Mouse (Mus musculus) forebrain, embryonic 11.5 days (tissue): ENCODE measurements at regions not wholly inside any gene's neighbourhood (a gene's known extent, or its start where the extent isn't known, plus 50 kb on each side); places are given as distances from the start of the nearest gene placed in this dataset.

Source experiments
- ATAC-seq: fragments of 200-750 bp; cut with Nextera tagmentation; replicated peaks from 2 replicates; pipeline ENCODE4 v1.8.0; 2017; ENCODE audit warnings: moderate TSS enrichment; ENCODE audit not compliant: low FRiP score
- DNase-seq: peaks from one replicate; pipeline ENCODE4 v3.0.0-alpha.2; 2017; ENCODE audit warnings: low spot score
- H3K27ac ChIP-seq: fragments of 300-500 bp; sonication (generic); 2 replicates; pipeline ENCODE4 v1.5.1; 2014; ENCODE audit warnings: low read depth, low read length
- H3K27me3 ChIP-seq: fragments of 300-500 bp; sonication (generic); 2 replicates; pipeline ENCODE4 v1.6.1; 2014; ENCODE audit warnings: mild to moderate bottlenecking, low read length, mixed read lengths; ENCODE audit not compliant: control insufficient read depth, insufficient read depth
- H3K36me3 ChIP-seq: fragments of 300-500 bp; sonication (generic); 2 replicates; pipeline ENCODE4 v1.6.1; 2014; ENCODE audit warnings: mild to moderate bottlenecking, low read length, moderate library complexity, mixed read lengths; ENCODE audit not compliant: control insufficient read depth, insufficient read depth
- H3K4me1 ChIP-seq: fragments of 300-500 bp; sonication (generic); replicated peaks from 2 replicates; pipeline ENCODE4 v1.6.1; 2014; ENCODE audit warnings: low read length, mixed read lengths; ENCODE audit not compliant: control insufficient read depth, insufficient read depth
- H3K4me2 ChIP-seq: fragments of 300-500 bp; sonication (generic); 2 replicates; pipeline ENCODE4 v1.6.1; 2014; ENCODE audit warnings: low read depth, mild to moderate bottlenecking, low read length, moderate library complexity, mixed read lengths; ENCODE audit not compliant: severe bottlenecking
- H3K4me3 ChIP-seq: fragments of 300-500 bp; sonication (generic); 2 replicates; pipeline ENCODE4 v1.5.1; 2014; ENCODE audit warnings: low read depth, low read length
- H3K9ac ChIP-seq: fragments of 300-500 bp; sonication (generic); 2 replicates; pipeline ENCODE4 v1.6.1; 2014; ENCODE audit warnings: low read length
- H3K9me3 ChIP-seq: fragments of 300-500 bp; sonication (generic); 2 replicates; pipeline ENCODE4 v1.6.1; 2016; ENCODE audit warnings: low read length, mixed read lengths; ENCODE audit not compliant: control insufficient read depth
- WGBS: fragments of 180-500 bp; shearing (Covaris S2); extraction: QIAGEN DNeasy Blood & Tissue Kit; methylation state at CpG from one replicate; pipeline ENCODE4 v1.1.7; 2014; 5-methylcytosine and 5-hydroxymethylcytosine counted together

DNA sequence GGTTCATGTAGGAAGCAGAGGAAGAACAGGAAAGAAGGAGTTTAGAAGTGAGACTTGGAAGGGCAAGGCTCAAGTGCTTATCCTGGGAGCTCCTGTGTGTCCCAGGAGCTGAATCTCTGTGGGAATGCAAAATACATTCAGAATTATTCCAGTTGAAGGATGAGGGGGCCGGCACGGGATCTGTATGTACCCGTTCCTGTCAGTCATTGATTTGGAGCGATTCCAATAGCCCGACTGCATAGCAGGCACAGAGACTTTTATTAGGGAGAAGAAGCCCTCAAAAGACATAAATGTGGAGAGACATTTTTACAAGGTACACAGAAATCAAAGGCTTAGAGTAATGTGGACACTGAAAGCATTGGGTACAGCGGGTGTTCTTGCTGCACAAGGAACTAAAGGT is 181.8 kb upstream of the Pcsk2 start:
- 89% methylated on average over 6 of the region's 6 CpGs for WGBS
- H3K4me1 ChIP-seq = no peaks in the 10 kb centered on the region
- H3K4me3 ChIP-seq = no peak overlapping the region
- H3K9me3 ChIP-seq = no peaks in the 10 kb centered on the region
- no peak overlapping the region for H3K9ac ChIP-seq
- ATAC-seq (no peak), DNase-seq (no peak)
- H3K4me2 ChIP-seq = no peak overlapping the region
- H3K36me3 ChIP-seq = no peaks in the 10 kb centered on the region
- no peak overlapping the region for H3K27ac ChIP-seq
- no peaks in the 10 kb centered on the region for H3K27me3 ChIP-seq

DNA sequence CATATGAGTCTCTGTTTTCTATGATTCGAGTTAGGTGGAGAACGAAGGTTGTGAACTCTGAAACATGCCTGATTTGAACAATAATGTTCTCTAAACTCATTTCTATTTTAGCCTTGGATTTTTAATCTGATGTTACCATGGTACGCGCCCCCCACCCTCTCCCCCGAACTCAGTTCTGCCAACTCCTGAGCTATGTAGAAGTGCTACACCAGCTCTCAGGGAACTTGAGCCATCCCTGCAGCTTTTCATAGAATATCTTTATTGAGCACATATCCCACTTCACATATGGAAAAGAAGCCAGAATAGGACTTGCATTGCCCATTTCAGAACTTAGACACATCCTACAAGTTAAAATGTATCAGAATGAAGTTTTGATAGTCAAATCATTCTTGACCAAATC is 180.0 kb upstream of the Pcsk2 start:
- no peak for DNase-seq
- 92% methylated on average over 5 of the region's 5 CpGs for WGBS
- Histone ChIP-seq H3K4me3 (no peak overlapping the region), H3K36me3 (no peaks in the 10 kb centered on the region), H3K27me3 (no peaks in the 10 kb centered on the region), H3K9me3 (no peaks in the 10 kb centered on the region), H3K4me2 (no peak overlapping the region), H3K27ac (no peak overlapping the region), H3K4me1 (no peaks in the 10 kb centered on the region), H3K9ac (no peak overlapping the region)
- ATAC-seq = no peak
